Mouse (Mus musculus) kidney, postnatal 0 days (tissue): ENCODE results near the gene Lbp. TPM values are rescaled to one million over a fixed set of nuclear protein-coding genes. Genes with fewer than 3 reads are reported as not detected.

ENCODE experiments used
- ATAC-seq: fragments of 200-750 bp; cut with Nextera tagmentation; replicated peaks from 2 replicates; pipeline ENCODE4 v1.8.0; 2017; ENCODE audit warnings: low read depth, moderate number of reproducible peaks, moderate TSS enrichment, moderate library complexity; ENCODE audit not compliant: low FRiP score
- DNase-seq: peaks from one replicate; pipeline ENCODE4 v3.0.0-alpha.2; 2016; ENCODE audit warnings: low spot score
- H3K27ac ChIP-seq: fragments of 300-500 bp; sonication (generic); 2 replicates; pipeline ENCODE4 v1.5.1; 2014; ENCODE audit warnings: mild to moderate bottlenecking
- H3K27me3 ChIP-seq: fragments of 300-500 bp; sonication (generic); 2 replicates; pipeline ENCODE4 v1.6.1; 2014; ENCODE audit warnings: low read length, mixed read lengths; ENCODE audit not compliant: insufficient read depth
- H3K36me3 ChIP-seq: fragments of 300-500 bp; sonication (generic); 2 replicates; pipeline ENCODE4 v1.6.1; 2014; ENCODE audit warnings: low read length, mixed read lengths; ENCODE audit not compliant: insufficient read depth
- H3K4me1 ChIP-seq: fragments of 300-500 bp; sonication (generic); replicated peaks from 2 replicates; pipeline ENCODE4 v1.6.1; 2014; ENCODE audit warnings: antibody characterized with exemption, low read length, mixed read lengths; ENCODE audit not compliant: insufficient read depth
- H3K4me2 ChIP-seq: fragments of 300-500 bp; sonication (generic); 2 replicates; pipeline ENCODE4 v1.6.1; 2014; ENCODE audit warnings: mild to moderate bottlenecking, low read length, moderate library complexity, mixed read lengths
- H3K4me3 ChIP-seq: fragments of 300-500 bp; sonication (generic); replicated peaks from 2 replicates; pipeline ENCODE4 v1.5.1; 2014; ENCODE audit warnings: low read depth, low read length
- H3K9ac ChIP-seq: fragments of 300-500 bp; sonication (generic); 2 replicates; pipeline ENCODE4 v1.6.1; 2014; ENCODE audit warnings: low read depth, low read length
- H3K9me3 ChIP-seq: fragments of 300-500 bp; sonication (generic); replicated peaks from 2 replicates; pipeline ENCODE4 v1.6.1; 2016; ENCODE audit warnings: low read length, inconsistent platforms, mixed read lengths
- CTCF ChIP-seq: IDR thresholded peaks from 2 replicates; pipeline ENCODE4 v1.5.1; 2016; ENCODE audit warnings: antibody characterized with exemption, low read depth, mild to moderate bottlenecking, moderate library complexity
- WGBS: fragments of 180-500 bp; shearing (Covaris S2); extraction: QIAGEN DNeasy Blood & Tissue Kit; methylation state at CpG from one replicate; pipeline ENCODE4 v1.1.7; 2014; 5-methylcytosine and 5-hydroxymethylcytosine counted together
- polyA plus RNA-seq: library from polyadenylated mRNA; unstranded; fragments of >200 nt; fragmentation: Nextera tagmentation; extraction: Ambion mirVana; gene quantifications from 2 replicates; pipeline ENCODE4 v1.2.1, GENCODE M21; 2015

Lbp gene
- polyA plus RNA-seq, 1 experiment from 2014 or later, result 32.1 TPM

- Histone ChIP-seq H3K9ac (no peak overlapping the region), H3K27ac (no peak overlapping the region), H3K4me2 (no peak overlapping the region), H3K4me3 (no peak overlapping the region), H3K9me3 (no peaks in the 10 kb centered on the region), H3K4me1 (no peaks in the 10 kb centered on the region), H3K36me3 (no peaks in the 10 kb centered on the region), H3K27me3 (no peaks in the 10 kb centered on the region)
- 61% methylated on average over 2 of the region's 2 CpGs for WGBS
- no peak for TF ChIP-seq CTCF
- ATAC-seq (no peak), DNase-seq (no peak)
Observed at GRCm38 (mm10) chr2:158341324-158341723, 35.0 kb downstream of the Lbp start.

- Histone ChIP-seq H3K4me3 (no peak overlapping the region), H3K27ac (no peak overlapping the region), H3K27me3 (no peaks in the 10 kb centered on the region), H3K4me2 (no peak overlapping the region), H3K4me1 (no peaks in the 10 kb centered on the region), H3K36me3 (no peaks in the 10 kb centered on the region), H3K9ac (no peak overlapping the region), H3K9me3 (no peaks in the 10 kb centered on the region)
- DNase-seq (peak; percentile 56), ATAC-seq (peak; percentile 55)
- 54% methylated on average over 5 of the region's 5 CpGs for WGBS
- TF ChIP-seq CTCF, result no peak
Observed at GRCm38 (mm10) chr2:158343495-158343894, 37.2 kb downstream of the Lbp start.

- no peak overlapping the region for H3K9ac ChIP-seq
- no peak overlapping the region for H3K4me2 ChIP-seq
- TF ChIP-seq CTCF, result no peak
- H3K27me3 ChIP-seq, result no peaks in the 10 kb centered on the region
- DNase-seq (no peak), ATAC-seq (no peak)
- H3K36me3 ChIP-seq, result no peaks in the 10 kb centered on the region
- 54% methylated on average over 6 of the region's 6 CpGs for WGBS
- H3K4me3 ChIP-seq, result no peak overlapping the region
- no peaks in the 10 kb centered on the region for H3K4me1 ChIP-seq
- H3K9me3 ChIP-seq, result no peaks in the 10 kb centered on the region
- H3K27ac ChIP-seq, result no peak overlapping the region
Observed at GRCm38 (mm10) chr2:158346467-158346866, 40.2 kb downstream of the Lbp start.

- Histone ChIP-seq H3K27ac (no peak overlapping the region), H3K4me1 (no peaks in the 10 kb centered on the region), H3K9me3 (no peaks in the 10 kb centered on the region), H3K9ac (0 out of 2 replicates have a peak overlapping the region, but pooled peaks have one; percentile 18), H3K27me3 (no peaks in the 10 kb centered on the region), H3K36me3 (no peaks in the 10 kb centered on the region), H3K4me3 (no peak overlapping the region), H3K4me2 (no peak overlapping the region)
- peak; percentile 85 for DNase-seq
- TF ChIP-seq CTCF, result peak; percentile 93
- WGBS, result 0% methylated on average over 6 of the region's 6 CpGs
- no peak for ATAC-seq
Observed at GRCm38 (mm10) chr2:158347868-158348267, 41.6 kb downstream of the Lbp start.

GRCm38 (mm10) chr2:158352801-158353520, 46.7 kb downstream of the Lbp start:
- DNase-seq (no peak), ATAC-seq (no peak)
- Histone ChIP-seq H3K4me1 (no peaks in the 10 kb centered on the region), H3K27me3 (no peaks in the 10 kb centered on the region), H3K4me3 (no peak overlapping the region), H3K27ac (no peak overlapping the region), H3K4me2 (no peak overlapping the region), H3K9me3 (no peaks in the 10 kb centered on the region), H3K36me3 (peaks cover 34% of the 10 kb centered on the region), H3K9ac (no peak overlapping the region)
- WGBS, result 78% methylated on average over 3 of the region's 3 CpGs
- TF ChIP-seq CTCF, result no peak

GRCm38 (mm10) chr2:158354348-158355114, 48.2 kb downstream of the Lbp start:
- Histone ChIP-seq H3K4me2 (no peak overlapping the region), H3K4me3 (no peak overlapping the region), H3K36me3 (peaks cover 49% of the 10 kb centered on the region), H3K27me3 (no peaks in the 10 kb centered on the region), H3K9me3 (no peaks in the 10 kb centered on the region), H3K9ac (no peak overlapping the region), H3K4me1 (peaks cover 2% of the 10 kb centered on the region; the same call in 1 of the 2 replicates), H3K27ac (no peak overlapping the region)
- peak; percentile 15 for DNase-seq
- peak; percentile 40 for TF ChIP-seq CTCF
- no peak for ATAC-seq
- WGBS, result 79% methylated on average over 7 of the region's 7 CpGs
